Mouse (Mus musculus): Measurements from ENCODE around the gene Add1.
A peak's percentile ranks its signal among the peaks of the same experiment; 100 is the strongest.
"Not testable (repeated sequence)": the region's sequence is repeated elsewhere in the genome, so short reads cannot be mapped to it uniquely, and the experiment has no call there.

Gene Add1

GRCm38 (mm10) chr5:34550251-34550650 lies 23.2 kb upstream of the Add1 start:
- DNase-seq (ENCODE audit: low read depth, low spot score) = no peak

DNA sequence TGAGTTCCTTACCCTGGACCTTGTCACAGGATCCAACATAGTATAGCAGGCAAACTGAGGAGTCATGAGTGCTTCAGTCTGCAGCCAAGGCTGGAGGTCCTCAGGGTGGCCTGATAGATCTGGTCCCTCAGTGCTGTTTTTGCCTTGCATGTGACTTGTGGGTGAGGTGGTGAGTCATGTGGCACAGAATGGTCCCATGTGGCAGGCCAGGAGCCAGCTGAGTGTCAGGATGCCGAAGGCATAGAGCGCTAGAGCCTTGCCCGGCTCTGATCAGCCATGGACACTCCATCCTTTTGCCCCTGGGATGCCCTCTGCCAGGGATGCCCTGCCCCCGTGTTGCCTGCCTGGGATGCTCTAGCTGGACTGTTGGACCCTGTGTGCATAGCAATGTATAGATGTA lies 21.6 kb upstream of the Add1 start:
- no peak for DNase-seq (ENCODE audit: low read depth, low spot score)

- no peak for DNase-seq (ENCODE audit: low read depth, low spot score)
Measured at GRCm38 (mm10) chr5:34563854-34564253, 9.6 kb upstream of the Add1 start.

DNA sequence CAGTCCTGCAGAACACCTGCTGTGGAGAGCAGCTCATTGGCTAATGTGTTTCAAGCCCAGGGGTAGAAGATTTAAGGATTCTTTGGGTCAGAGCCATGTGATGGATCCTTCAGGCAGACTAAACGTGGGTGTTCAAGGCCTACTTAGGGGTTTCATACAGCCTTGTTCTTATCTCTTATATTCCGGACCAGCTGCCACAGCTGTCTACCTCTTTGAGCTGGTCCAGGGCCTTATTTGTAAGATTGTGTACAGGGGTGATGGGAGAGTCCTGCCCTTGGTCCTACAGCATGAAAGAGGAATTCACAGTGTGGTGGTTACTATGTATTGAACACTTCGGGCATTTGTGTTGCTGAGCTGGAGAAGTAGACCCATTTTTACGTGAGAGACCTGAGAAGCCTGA lies 9.2 kb upstream of the Add1 start:
- DNase-seq (ENCODE audit: low read depth, low spot score) = no peak

- no peak for DNase-seq (ENCODE audit: low read depth, low spot score)
Measured at GRCm38 (mm10) chr5:34565545-34566283, 7.8 kb upstream of the Add1 start.

DNA sequence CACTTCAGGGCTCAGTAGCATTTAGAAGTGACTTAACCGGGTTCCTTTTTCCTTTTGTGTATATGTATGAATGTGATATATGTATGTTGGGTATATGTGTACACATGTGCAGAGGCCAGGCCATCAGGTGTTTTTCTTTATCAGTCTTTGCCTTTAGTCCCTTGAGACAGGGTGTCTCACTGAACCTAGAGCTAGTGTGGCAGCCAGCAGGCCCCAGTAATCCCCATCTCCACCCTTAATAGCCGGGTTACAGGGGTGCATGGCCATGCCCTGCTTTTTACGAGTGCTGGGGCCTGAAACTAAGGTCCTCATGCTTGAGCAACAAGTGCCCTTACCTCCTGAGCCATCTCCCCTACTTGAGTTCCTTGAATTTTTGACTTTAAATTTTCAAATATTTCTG lies 1.9 kb upstream of the Add1 start:
- peak; percentile 36 for DNase-seq (ENCODE audit: low read depth, low spot score)

DNA sequence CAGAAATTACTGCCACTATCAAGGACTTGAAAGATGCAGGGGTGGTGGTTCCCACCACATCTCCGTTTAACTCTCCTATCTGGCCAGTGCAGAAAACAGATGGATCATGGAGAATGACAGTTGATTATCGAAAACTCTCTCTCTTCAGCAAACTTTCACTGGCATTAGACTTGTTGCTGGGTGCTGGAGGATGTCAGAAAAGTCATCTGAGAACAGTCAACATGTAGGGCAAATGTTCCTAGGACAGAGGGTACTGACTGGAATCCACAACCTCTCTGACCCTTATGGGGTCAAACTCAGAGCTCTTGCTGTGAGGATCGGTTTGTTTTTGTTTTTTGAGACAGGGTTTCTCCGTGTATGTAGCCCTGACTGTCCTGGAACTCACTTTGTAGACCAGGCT lies 896 bp upstream of the Add1 start:
- peak; percentile 44 for DNase-seq (ENCODE audit: low read depth, low spot score)

GRCm38 (mm10) chr5:34574721-34575120 lies 1.3 kb downstream of the Add1 start:
- DNase-seq (ENCODE audit: low read depth, low spot score) = peak; percentile 39

GRCm38 (mm10) chr5:34576286-34576685 lies 2.8 kb downstream of the Add1 start:
- DNase-seq (ENCODE audit: low read depth, low spot score) = no peak

DNA sequence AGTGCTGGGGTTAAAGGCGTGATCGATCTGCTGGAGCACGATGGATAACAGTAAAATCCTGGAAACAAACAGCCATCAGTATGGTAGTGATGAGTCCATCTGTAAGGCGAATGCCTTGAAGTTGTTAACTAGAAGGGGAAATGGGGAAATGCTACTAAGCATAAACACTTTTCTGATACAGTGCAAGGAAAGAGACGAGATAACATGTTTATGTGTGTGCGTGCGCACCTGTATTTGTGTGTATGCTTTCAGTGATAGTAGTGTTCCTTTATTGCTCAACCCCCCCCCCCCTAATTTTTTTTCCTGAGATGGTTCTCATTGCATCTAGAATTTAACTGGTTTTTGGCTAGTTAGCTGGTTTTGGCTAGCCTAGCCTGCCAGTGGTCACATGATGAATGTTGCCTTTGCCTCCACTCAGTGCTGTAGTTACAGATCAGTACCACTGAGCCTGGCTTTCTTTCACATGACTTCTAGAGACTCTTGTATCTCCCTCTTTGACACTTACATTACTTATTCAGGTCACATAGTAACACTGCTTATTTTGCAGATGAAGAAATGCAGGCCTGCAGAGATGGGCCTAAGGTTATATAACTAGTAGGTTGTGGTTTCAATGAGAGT lies 4.7 kb downstream of the Add1 start:
- no peak for DNase-seq (ENCODE audit: low read depth, low spot score)

DNA sequence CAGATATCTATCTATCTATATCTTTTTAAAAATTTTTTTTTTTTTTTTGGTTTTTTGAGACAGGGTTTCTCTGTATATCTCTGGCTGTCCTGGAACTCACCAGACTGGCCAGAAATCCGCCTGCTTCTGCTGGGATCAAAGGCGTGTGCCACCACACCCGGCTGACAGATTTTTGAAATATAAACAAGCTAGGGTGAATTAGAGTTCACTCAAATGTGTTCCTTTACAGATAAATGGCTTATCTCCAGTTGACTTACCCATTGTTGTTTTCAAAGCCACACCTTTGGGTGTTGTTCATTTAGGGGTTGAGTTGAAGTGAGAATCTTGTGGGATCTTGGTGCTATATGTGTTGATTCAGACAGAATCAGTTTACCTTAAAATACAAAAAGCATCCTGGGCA lies 5.9 kb downstream of the Add1 start:
- DNase-seq (ENCODE audit: low read depth, low spot score) = no peak

- peak; percentile 77 for DNase-seq (ENCODE audit: low read depth, low spot score)
Measured at GRCm38 (mm10) chr5:34581671-34582313, 8.3 kb downstream of the Add1 start.

GRCm38 (mm10) chr5:34582314-34582675 lies 8.8 kb downstream of the Add1 start:
- DNase-seq (ENCODE audit: low read depth, low spot score) = no peak

DNA sequence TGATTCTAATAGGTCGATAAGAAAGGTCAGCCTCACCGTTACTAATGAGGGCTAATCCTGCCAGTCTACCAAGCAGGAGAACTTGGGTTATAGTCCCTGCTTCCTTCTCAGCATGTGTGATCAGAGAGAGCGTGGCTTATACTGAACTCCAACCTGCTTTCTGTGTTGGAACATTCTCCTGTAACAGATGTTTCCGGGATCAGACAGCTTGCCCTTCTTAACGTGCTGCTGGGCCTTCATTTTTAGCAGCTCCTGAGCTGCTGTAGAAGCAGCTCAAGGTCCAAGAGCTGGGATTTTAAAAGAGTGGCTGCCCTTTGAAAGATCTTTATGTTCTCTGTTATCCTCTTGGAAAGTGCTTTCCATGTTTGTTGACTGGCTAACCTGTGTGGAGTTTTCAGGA lies 11.8 kb downstream of the Add1 start:
- no peak for DNase-seq (ENCODE audit: low read depth, low spot score)

GRCm38 (mm10) chr5:34587881-34588280 lies 14.4 kb downstream of the Add1 start:
- DNase-seq (ENCODE audit: low read depth, low spot score) = no peak

GRCm38 (mm10) chr5:34590059-34590458 lies 16.6 kb downstream of the Add1 start:
- DNase-seq (ENCODE audit: low read depth, low spot score) = no peak

DNA sequence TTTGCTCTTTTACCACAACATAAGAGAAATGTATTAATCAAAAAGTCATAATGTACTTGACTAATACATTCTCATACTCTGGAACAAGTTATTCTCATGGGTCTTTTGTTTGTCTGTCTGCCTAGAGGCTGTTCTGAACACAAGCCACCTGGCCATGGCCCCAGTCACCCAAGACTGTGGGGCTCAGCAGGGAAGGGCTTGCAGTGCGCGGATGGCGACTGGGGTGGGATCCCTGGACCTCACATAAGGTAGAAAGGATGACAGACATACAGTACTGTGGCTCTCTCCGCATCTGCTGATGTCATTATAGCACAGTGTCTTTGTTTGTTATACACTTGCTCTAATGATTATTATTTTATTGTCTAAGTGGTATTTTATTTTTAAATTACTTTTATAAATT lies 17.2 kb downstream of the Add1 start:
- DNase-seq (ENCODE audit: low read depth, low spot score) = no peak

GRCm38 (mm10) chr5:34591388-34592004 lies 18.0 kb downstream of the Add1 start:
- DNase-seq (ENCODE audit: low read depth, low spot score) = no peak

DNA sequence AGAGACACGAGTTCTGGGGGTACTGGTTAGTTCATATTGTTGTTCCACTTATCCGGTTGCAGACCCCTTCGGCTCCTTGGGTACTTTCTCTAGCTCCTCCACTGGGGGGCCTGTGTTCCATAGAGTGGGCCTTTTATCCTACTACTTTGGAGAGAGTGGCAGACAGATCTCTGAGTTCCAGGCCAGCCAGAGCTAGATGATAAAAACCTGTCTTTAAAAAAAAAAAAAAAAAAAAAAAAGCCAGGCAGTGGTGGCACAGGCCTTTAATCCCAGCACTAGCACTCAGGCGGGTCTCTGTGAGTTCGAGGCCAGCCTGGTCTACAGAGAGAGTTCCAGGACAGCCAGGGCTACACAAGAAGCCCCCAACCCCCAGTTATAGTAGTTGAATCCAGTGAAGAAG lies 18.8 kb downstream of the Add1 start:
- DNase-seq (ENCODE audit: low read depth, low spot score) = not testable (repeated sequence)

- no peak for DNase-seq (ENCODE audit: low read depth, low spot score)
Measured at GRCm38 (mm10) chr5:34592666-34593065, 19.2 kb downstream of the Add1 start.

DNA sequence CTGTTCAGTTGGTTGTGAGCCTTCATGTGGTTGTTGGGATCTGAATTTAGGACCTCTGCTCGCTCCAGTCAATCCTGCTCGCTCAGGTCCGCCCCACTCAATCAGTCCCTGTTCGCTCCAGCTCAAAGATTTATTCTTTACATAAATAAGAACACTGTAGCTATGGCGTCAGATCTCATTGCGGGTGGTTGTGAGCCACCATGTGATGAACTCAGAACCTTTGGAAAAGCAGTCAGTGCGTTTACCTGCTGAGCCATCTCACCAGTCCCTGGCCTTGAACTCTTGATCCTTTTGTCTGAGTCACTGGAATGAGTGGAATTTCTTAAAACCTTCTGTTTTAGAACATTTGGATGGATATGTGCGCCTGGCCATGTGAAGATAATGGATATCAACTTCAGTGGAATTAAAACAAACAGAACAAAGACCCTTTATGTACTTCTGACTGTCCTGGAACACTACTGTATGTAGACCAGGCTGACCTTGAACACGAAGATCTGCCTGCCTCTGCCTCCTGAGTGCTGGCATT lies 19.8 kb downstream of the Add1 start:
- DNase-seq (ENCODE audit: low read depth, low spot score) = no peak

DNA sequence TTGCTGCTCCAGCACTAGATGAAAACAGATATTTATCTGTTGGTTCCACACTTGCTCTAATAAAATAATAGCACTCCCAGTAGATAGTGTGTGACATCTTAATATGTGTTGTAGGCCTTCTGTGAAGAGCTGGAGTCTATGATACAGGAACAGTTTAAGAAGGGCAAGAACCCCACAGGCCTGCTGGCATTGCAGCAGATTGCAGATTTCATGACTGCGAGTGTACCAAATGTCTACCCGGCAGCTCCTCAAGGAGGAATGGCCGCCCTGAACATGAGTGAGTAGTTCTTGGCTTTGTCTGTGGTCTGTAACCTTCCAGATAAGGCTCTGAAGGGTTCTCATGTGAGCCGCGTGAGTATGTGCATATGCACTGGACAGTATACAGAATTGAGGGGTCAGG lies 31.1 kb downstream of the Add1 start:
- no peak for DNase-seq (ENCODE audit: low read depth, low spot score)
